Mouse (Mus musculus) bone marrow macrophage, adult 2 months (primary cell): Measurements from ENCODE around the gene Mdh2. TPM values are rescaled to one million over a fixed set of nuclear protein-coding genes. Genes with fewer than 3 reads are reported as not detected.

Experiments
- H3K27ac ChIP-seq: 2 replicates; pipeline ENCODE4 v1.5.1; 2012; ENCODE audit warnings: low read depth, low read length; ENCODE audit not compliant: insufficient read depth
- H3K4me1 ChIP-seq: 2 replicates; pipeline ENCODE4 v1.6.1; 2012; ENCODE audit warnings: low read length; ENCODE audit not compliant: control insufficient read depth, insufficient read depth
- H3K4me3 ChIP-seq: 2 replicates; pipeline ENCODE4 v1.5.1; 2012; ENCODE audit warnings: mild to moderate bottlenecking, low read length, moderate library complexity; ENCODE audit not compliant: insufficient read depth
- CTCF ChIP-seq: IDR thresholded peaks from 2 replicates; pipeline ENCODE4 v1.5.1; 2012; ENCODE audit warnings: low read depth, mild to moderate bottlenecking, low read length, moderate library complexity
- POLR2A ChIP-seq: IDR thresholded peaks from 2 replicates; pipeline ENCODE4 v1.6.1; 2012; ENCODE audit warnings: mild to moderate bottlenecking, low read depth, low read length, borderline replicate concordance
- polyA plus RNA-seq: library from polyadenylated mRNA; stranded (reverse); fragments of >200 nt; gene quantifications from 2 replicates; pipeline ENCODE4 v1.2.4, GENCODE M21; 2012; ENCODE audit not compliant: missing spikeins, insufficient read depth, insufficient read length

Gene Mdh2
- polyA plus RNA-seq, 1 experiment = 126 TPM

DNA sequence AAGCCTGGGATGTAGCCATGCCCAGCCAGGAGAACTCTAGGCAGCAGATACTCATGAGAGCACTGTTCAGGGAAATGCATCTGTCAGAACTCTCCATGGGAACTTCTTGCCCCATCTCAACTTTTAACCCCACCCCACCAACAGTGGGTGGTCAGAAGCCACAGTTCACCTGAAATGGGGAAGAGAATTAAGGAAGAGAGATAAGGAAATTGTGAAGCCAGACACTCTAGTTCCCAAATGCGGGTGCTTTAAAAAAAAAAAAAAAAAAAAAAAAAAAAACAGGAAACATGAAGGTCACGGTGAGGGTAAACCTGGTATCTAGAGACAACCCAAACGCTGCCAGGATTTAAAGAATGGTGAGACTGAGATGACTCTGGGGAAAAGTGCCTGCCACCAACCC is 5.8 kb upstream of the Mdh2 start:
- Histone ChIP-seq H3K4me1 (peaks cover 19% of the 10 kb centered on the region), H3K4me3 (no peak overlapping the region), H3K27ac (no peak overlapping the region)
- TF ChIP-seq POLR2A (no peak), CTCF (no peak)

DNA sequence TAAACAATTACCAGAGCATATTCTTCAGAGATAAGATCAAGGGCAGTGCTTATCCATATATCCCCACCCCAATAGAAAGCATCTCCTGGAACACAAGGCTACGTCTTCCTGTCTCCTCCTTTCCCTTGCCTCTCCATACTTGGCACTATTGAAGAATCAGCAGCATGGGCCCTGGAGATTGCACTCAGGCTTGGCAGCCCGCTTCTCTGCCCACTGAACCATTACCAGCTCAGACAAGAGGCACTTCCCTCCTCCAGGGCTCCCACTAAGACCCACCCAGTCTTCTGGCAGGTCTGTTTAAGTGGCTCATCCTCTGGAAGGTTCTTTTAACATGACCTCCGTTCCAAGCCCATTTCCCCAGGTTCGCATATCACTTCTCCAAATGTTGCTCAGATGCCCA is 1.7 kb upstream of the Mdh2 start:
- Histone ChIP-seq H3K4me1 (peaks cover 38% of the 10 kb centered on the region), H3K4me3 (no peak overlapping the region), H3K27ac (no peak overlapping the region)
- TF ChIP-seq POLR2A = no peak
- no peak for TF ChIP-seq CTCF

DNA sequence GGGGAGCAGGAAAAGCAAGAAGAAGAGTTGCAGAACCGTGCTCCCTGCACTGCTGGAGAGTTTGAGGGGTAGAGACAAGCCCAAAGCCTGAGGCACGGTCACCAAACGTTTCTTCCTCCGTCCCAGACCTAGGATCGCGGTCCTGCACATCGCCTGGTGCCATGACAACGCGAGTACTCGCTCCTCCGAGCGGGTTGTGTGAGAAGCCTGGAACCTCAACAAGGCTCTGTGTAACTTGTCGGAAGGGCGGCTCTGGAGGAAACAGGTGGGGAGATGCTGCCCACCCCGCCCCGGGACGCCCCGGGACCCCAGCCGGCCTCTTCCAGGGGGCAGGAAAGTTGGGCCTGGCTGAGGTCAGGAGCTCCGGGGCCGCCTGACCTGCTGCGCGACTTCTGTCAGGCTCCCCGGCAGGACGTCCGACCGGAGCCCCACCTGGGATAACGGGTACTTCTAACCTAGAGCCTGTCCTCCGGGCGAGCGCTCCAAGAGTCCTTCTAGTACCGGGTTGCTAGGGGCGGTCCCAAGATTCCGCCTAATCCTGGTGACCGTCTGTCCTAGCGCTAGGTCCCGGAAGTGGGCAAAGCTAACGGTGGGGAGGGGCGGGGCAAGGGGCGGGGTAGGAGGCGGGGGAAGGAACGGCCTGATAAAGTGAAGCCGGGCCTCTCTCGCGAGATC is 347 bp upstream of the Mdh2 start, which contains the start of gene Styxl1:
TSS of gene Styxl1 (minus strand) at position 590 of the 675 bp plus-strand sequence.
- peaks cover 31% of the 10 kb centered on the region for H3K4me1 ChIP-seq
- TF ChIP-seq POLR2A (no peak), CTCF (no peak)

DNA sequence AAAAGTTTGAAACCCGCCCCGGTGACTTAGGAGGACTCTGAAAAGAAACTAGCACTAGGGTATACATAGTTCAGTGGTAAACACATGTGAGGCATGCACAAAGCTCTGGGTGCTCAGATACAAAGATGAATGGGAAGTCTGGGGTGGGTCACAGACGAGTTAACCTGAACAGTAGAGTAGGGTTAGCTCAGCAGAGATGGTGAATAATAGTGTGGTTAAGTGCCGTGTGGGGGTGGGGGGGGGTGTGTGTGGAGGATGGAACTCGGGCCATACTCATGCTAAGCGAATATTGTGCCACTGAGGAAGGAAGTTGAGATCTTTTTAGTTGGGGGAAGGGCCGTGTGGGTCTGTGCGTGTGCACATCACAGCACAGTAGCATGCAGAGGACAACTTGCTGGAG is 2.1 kb downstream of the Mdh2 start:
- peak overlapping the region; percentile 69 for H3K4me3 ChIP-seq
- no peak for TF ChIP-seq CTCF
- no peak for TF ChIP-seq POLR2A

More for the DNA sequence above, 347 bp upstream of the Mdh2 start, which contains the start of gene Styxl1:
- peak within 1 kb of the TSS; percentile 70 for H3K4me3 ChIP-seq
- H3K27ac ChIP-seq = peak within 1 kb of the TSS; percentile 84

DNA sequence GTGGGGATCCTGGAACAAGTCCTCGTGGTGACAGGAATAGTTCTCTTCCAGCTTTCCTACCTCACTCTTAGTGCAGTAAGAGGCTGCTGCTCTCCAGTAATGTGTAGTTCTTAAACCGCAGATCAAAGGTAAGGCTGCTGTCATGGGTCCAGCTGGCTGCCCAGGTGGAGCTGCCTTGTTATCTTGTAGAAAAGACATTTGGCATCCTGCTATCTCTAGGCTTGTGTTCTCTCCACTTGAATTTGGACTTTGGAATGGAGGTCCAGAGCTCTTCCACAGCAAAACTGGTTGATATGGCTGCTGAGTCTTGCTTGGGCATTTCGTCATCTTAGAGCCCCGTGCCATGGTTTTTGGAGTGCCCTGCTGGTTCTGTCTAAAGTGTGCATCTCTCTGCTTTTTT is 4.6 kb downstream of the Mdh2 start:
- Histone ChIP-seq H3K4me1 (peaks cover 26% of the 10 kb centered on the region), H3K27ac (no peak overlapping the region), H3K4me3 (no peak overlapping the region)
- TF ChIP-seq POLR2A = no peak
- TF ChIP-seq CTCF = no peak

More for the DNA sequence above, 2.1 kb downstream of the Mdh2 start:
- peak overlapping the region; percentile 15; the same call in 1 of the 2 replicates for H3K27ac ChIP-seq
- peaks cover 31% of the 10 kb centered on the region for H3K4me1 ChIP-seq

DNA sequence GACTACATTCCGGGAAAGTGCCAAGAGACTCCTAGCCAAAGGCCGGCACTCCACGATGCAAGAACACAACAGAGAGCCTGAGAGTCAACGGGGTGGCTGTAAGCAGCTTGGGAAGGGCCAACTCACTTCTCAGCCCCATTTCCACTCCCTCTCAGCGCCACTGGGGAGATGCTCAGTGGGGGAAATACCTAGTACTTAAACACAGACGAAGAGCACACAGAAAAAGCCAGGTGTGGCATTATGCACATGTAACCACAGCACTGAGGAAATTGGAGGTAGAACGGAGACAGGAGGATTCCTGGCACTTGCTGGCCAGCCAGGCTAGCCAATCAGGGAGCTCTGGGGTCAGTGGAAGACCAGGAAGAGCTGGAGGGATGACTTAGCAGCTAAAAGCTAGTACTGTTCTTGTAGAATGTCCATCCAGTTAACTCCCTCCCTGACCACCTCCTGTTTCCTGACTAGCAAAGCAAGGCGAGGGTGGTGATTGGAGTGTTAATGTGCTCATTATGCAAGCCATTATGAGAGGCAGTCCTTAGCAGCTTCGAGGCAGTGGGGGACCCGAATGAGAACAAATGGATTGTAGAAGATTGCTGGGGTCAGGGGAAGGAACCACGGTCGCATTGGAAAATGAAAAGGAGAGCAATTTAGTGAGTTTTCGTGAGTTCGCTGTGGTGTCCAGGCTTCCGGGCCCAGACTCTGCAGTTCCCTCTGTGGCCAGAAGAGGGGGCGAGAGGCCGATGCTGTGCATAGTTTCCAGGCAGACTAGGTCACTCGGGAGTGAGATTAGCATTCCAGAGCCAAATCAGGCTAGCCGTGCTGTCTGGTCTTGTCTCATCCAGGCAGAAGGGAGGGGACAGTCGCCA is 15.9 kb downstream of the Mdh2 start:
- Histone ChIP-seq H3K4me3 (peak overlapping the region; percentile 36), H3K27ac (no peak overlapping the region), H3K4me1 (peaks cover 4% of the 10 kb centered on the region; the same call in 1 of the 2 replicates)
- peak; percentile 43 for TF ChIP-seq CTCF
- TF ChIP-seq POLR2A = no peak

DNA sequence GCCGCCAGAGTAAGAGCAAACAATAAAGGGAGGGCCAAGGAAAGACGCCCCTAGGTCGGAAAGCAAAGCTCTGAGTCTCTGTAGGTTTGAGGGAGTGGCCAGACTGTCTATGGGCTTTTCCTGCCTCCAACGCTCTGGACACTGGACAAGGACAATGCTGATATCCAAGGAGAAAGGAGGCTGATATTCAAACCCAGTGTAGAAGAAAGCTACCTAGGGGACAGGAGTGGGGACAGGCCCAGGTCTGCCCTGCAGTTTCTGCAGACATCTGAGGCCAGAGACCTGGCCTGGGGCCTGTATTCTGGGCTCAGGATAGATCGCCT is 16.5 kb downstream of the Mdh2 start:
- Histone ChIP-seq H3K27ac (no peak overlapping the region), H3K4me1 (peaks cover 4% of the 10 kb centered on the region; the same call in 1 of the 2 replicates), H3K4me3 (no peak overlapping the region)
- TF ChIP-seq CTCF (no peak), POLR2A (no peak)

DNA sequence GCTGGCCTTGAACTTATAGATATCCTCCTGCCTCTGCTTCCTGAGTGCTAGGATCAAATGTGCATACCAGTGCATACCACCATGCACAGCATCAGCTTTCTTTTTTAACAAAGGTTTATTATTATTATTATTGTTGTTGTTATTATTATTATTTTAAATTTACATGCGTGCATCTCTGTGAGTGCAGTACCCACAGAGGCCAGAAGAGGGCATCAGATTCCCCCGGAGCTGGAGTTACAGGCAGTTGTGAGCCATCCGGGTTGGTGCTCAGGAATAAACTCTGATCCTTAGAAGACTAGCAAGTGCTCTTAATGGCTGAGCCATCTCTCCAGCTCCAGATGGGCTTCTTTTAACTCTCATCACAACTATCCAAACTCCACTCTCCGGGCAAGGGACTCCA is 21.5 kb downstream of the Mdh2 start:
- Histone ChIP-seq H3K4me3 (no peak overlapping the region), H3K27ac (no peak overlapping the region), H3K4me1 (peaks cover under 1% of the 10 kb centered on the region; the same call in 1 of the 2 replicates)
- TF ChIP-seq POLR2A = no peak
- peak; percentile 50 for TF ChIP-seq CTCF

DNA sequence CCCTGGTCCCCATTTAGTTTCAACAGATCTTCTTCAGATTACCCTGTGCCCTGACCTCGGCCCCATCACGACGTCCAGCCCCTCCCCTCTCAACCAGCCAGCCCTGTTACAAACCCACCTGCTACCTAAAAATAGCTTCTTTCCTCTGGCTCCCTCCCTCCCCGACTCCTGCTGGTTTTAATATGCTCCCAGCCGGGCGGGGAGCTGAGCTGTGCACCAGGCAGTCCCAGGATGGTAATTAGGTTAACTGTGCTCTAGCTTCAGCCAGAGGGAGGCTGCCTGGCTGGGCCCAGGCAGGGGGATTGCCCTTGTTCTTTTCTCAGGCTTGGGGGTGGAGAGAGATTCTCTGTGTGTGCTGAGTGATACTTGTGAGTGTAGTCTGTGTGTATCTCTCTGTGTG is 22.6 kb downstream of the Mdh2 start:
- H3K27ac ChIP-seq = no peak overlapping the region
- TF ChIP-seq CTCF (no peak), POLR2A (no peak)
- no peak overlapping the region for H3K4me3 ChIP-seq
- H3K4me1 ChIP-seq = no peaks in the 10 kb centered on the region

DNA sequence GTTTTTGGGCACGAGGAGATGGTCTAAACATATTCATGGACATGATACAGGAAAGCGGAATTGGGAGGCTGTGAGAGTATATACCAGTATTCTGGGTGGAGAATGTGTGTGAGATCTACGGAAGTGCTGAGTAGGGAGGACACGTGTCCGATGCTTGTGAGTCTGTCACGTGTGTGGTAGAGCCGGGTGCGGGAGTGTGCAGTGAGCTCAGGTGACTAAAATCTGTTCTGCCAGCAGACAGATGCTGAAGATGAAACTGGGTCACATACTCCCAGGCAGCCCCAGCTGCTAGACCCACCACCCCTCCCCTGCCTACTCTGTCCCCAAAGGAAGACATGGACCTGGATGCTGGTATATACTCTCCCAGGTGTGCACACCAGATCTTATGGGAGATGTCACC is 24.4 kb downstream of the Mdh2 start:
- no peaks in the 10 kb centered on the region for H3K4me1 ChIP-seq
- TF ChIP-seq CTCF = no peak
- no peak for TF ChIP-seq POLR2A
- H3K27ac ChIP-seq = no peak overlapping the region
- H3K4me3 ChIP-seq = no peak overlapping the region
